Mouse (Mus musculus) intestine, embryonic 15.5 days (tissue): Measurements from ENCODE around the gene Mrpl34. TPM values are rescaled to one million over a fixed set of nuclear protein-coding genes. Genes with fewer than 3 reads are reported as not detected.

Source experiments
- ATAC-seq: fragments of 200-750 bp; cut with Nextera tagmentation; 2 replicates; pipeline ENCODE4 v1.8.0; 2017; ENCODE audit warnings: moderate TSS enrichment, moderate library complexity
- H3K27ac ChIP-seq: fragments of 300-500 bp; sonication (generic); 2 replicates; pipeline ENCODE4 v1.5.1; 2015; ENCODE audit warnings: mild to moderate bottlenecking, inconsistent platforms
- H3K27me3 ChIP-seq: fragments of 300-500 bp; sonication (generic); replicated peaks from 2 replicates; pipeline ENCODE4 v1.6.1; 2015; ENCODE audit warnings: inconsistent platforms
- H3K36me3 ChIP-seq: fragments of 300-500 bp; sonication (generic); 2 replicates; pipeline ENCODE4 v1.6.1; 2015; ENCODE audit warnings: inconsistent platforms
- H3K4me1 ChIP-seq: fragments of 300-500 bp; sonication (generic); replicated peaks from 2 replicates; pipeline ENCODE4 v1.6.1; 2015; ENCODE audit warnings: inconsistent platforms
- H3K4me2 ChIP-seq: fragments of 300-500 bp; sonication (generic); replicated peaks from 2 replicates; pipeline ENCODE4 v1.6.1; 2015; ENCODE audit warnings: mild to moderate bottlenecking, inconsistent platforms
- H3K4me3 ChIP-seq: fragments of 300-500 bp; sonication (generic); replicated peaks from 2 replicates; pipeline ENCODE4 v1.5.1; 2015; ENCODE audit warnings: inconsistent platforms
- H3K9ac ChIP-seq: fragments of 300-500 bp; sonication (generic); 2 replicates; pipeline ENCODE4 v1.6.1; 2015; ENCODE audit warnings: inconsistent platforms
- H3K9me3 ChIP-seq: fragments of 300-500 bp; sonication (generic); 2 replicates; pipeline ENCODE4 v1.6.1; 2016; ENCODE audit warnings: inconsistent platforms
- WGBS: fragments of 180-500 bp; shearing (Covaris S2); methylation state at CpG from one replicate; pipeline ENCODE4 v1.1.7; 2015; 5-methylcytosine and 5-hydroxymethylcytosine counted together
- polyA plus RNA-seq: library from polyadenylated mRNA; unstranded; fragments of >200 nt; fragmentation: Nextera tagmentation; extraction: Ambion mirVana; gene quantifications from 2 replicates; pipeline ENCODE4 v1.2.1, GENCODE M21; 2015

Mrpl34 gene
- polyA plus RNA-seq, 1 experiment from 2014 or later = 214 TPM

DNA sequence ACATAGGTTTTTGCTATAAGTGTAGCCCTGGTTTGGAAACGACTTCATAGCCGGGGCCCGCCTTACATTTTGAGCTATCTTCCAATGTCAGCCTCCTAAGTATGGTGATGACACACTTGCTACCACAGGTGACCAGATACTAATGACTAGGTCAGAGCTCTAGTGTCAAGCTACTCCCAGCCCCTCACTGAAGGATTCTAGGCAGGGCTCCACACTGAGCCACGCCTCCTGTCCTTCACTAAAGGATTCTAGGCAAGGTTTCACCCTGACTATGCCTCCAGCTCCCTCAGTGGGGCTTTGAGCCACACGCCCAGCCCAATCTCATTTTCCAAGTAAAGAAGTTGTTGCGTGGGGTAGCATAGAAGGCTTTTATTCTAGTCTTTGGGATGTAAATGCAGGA is 4.0 kb upstream of the Mrpl34 start:
- H3K4me3 ChIP-seq = no peak overlapping the region
- no peaks in the 10 kb centered on the region for H3K9me3 ChIP-seq
- WGBS = 93% methylated on average over 6 of the region's 6 CpGs
- H3K9ac ChIP-seq = no peak overlapping the region
- no peak for ATAC-seq
- no peak overlapping the region for H3K27ac ChIP-seq
- peaks cover 14% of the 10 kb centered on the region for H3K36me3 ChIP-seq
- H3K4me1 ChIP-seq = peaks cover 21% of the 10 kb centered on the region
- no peak overlapping the region for H3K4me2 ChIP-seq
- H3K27me3 ChIP-seq = no peaks in the 10 kb centered on the region

DNA sequence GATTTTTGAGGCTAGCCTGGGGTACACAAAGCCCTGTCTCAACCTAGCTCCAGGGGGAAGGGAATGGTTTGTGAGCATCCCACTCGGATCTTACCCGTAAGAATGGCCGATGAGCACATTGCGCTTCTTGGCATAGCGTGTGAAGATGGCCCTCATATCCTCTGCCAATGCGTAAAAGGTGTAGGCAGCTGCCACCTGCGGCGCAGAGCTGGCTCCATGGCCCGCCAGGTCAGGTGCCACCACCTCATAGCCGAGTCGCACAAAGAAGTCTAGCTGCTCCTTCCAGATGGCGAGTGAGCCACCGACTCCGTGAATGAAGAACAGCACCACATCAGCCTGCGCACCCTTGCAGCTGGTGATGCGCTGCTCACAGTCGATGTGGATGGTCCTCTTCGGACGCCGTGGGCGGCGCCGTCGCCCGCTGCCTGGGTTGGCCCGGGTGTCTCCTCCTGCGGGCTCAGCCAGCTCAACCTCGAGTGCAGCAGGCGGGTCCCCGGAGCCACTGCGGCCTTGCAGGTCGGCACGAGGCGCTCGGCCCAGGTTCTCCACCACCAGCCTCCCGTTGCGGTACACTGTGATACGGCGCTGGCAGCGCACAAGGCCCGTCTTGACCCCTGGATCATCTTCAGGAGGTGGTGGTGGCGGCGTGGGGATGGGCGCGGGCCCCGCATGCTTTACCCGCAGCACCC is 3.5 kb upstream of the Mrpl34 start:
- no peaks in the 10 kb centered on the region for H3K27me3 ChIP-seq
- peaks cover 24% of the 10 kb centered on the region for H3K4me1 ChIP-seq
- no peak overlapping the region for H3K4me3 ChIP-seq
- peaks cover 14% of the 10 kb centered on the region for H3K36me3 ChIP-seq
- 84% methylated on average over 47 of the region's 47 CpGs for WGBS
- no peaks in the 10 kb centered on the region for H3K9me3 ChIP-seq
- no peak overlapping the region for H3K27ac ChIP-seq
- no peak for ATAC-seq
- no peak overlapping the region for H3K4me2 ChIP-seq
- H3K9ac ChIP-seq = no peak overlapping the region

DNA sequence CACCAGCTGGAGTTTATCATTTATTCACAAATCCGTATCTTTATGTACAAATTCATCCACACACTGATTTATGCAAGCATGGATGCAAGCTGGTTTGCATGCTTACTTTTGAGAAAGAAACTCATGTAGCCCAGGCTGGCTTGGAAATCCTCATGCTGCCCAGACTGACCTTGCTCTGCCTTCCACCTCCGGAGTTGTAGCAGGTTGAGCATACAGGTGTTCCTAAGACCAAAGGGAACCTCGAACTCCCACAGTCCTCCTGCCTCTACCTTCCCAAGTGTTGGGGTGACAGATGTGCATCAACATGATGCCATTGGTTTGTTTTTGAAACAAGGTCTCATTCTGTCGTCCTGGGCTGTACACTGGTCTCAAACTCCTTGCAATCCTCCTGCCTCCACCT is 2.6 kb upstream of the Mrpl34 start:
- no peak for ATAC-seq
- peak overlapping the region; percentile 88 for H3K4me3 ChIP-seq
- no peak overlapping the region for H3K27ac ChIP-seq
- peaks cover 14% of the 10 kb centered on the region for H3K36me3 ChIP-seq
- H3K4me2 ChIP-seq = peak overlapping the region; percentile 86
- peaks cover 24% of the 10 kb centered on the region for H3K4me1 ChIP-seq
- 71% methylated on average over 4 of the region's 4 CpGs for WGBS
- H3K27me3 ChIP-seq = no peaks in the 10 kb centered on the region
- no peaks in the 10 kb centered on the region for H3K9me3 ChIP-seq
- H3K9ac ChIP-seq = peak overlapping the region; percentile 80; the same call in 1 of the 2 replicates

DNA sequence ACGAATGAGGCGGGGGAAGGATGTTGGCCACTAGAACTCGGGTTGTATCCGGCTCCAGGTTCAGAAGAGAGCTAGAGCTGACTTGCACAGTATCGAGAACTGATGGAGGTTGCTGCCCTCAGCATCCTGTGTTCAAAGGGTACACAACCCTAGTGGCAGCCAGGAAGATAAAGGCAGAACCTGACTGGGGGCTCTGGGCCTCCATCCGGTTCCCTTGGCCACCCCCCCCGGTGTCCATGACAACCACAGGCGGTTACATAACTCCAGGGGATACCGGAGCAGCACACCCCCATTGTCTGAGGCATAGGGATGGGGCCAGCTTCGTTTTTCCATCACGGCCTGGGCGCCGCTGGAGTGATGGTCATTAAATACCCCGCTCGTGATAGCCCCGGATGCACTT is 2.0 kb upstream of the Mrpl34 start:
- WGBS = 7% methylated on average over 16 of the region's 16 CpGs
- H3K9ac ChIP-seq = peak overlapping the region; percentile 80
- no peak overlapping the region for H3K27ac ChIP-seq
- ATAC-seq = no peak
- no peaks in the 10 kb centered on the region for H3K9me3 ChIP-seq
- H3K36me3 ChIP-seq = peaks cover 14% of the 10 kb centered on the region
- H3K4me2 ChIP-seq = peak overlapping the region; percentile 86
- H3K27me3 ChIP-seq = no peaks in the 10 kb centered on the region
- H3K4me1 ChIP-seq = peaks cover 24% of the 10 kb centered on the region
- H3K4me3 ChIP-seq = peak overlapping the region; percentile 88

DNA sequence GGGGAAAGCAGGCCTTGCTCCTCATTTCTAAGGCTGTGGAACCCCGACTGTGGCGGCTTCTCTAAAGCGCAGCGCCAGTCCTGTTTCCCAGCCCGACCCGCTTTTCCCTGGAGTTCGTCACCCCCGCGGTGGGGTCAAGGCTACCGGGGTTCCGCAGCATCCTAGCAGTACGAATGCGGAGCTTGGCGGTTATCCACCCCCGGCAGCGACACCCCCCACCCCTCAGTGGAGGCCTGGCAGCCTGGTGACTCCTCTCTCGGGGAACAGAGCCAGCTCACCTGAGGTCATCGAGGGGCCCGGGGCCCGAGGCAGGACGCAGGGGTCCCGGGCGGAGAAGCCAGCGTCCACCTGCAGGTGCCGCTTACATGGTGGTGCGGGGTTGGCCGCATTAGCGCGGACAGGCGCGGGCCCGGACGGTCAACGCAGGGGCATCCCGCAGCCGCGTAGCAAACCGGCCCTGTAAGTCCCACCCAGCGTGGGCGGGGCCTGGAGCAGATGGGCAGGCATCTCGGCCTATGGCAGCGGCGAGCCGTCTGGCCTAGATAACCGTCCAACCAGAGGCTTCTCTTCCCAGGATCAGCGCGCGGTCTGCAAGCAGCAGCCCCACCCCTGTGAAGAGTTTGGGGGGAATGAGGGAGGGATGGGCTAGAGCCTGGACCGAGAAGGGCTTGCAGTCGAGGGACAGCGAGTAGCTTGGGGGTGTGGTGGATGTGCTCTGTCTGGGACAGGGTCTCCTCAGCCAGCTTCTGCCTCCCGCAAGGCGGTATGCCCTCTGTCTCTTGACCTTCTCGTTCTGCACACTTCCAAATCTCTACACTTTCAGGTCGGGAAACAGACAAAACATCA is 1.3 kb upstream of the Mrpl34 start, which contains the start of gene Abhd8:
TSS of gene Abhd8 (minus strand) at position 468 of the 846 bp plus-strand sequence.
- Histone ChIP-seq H3K4me3 (peak within 1 kb of the TSS; percentile 88), H3K36me3 (peaks cover 9% of the 10 kb centered on the region), H3K27ac (peak within 1 kb of the TSS; percentile 90), H3K9me3 (no peaks in the 10 kb centered on the region), H3K9ac (peak within 1 kb of the TSS; percentile 80), H3K27me3 (no peaks in the 10 kb centered on the region), H3K4me1 (peaks cover 24% of the 10 kb centered on the region), H3K4me2 (peak within 1 kb of the TSS; percentile 86)
- under 1% methylated on average over 55 of the region's 55 CpGs for WGBS
- peak; percentile 80 for ATAC-seq

DNA sequence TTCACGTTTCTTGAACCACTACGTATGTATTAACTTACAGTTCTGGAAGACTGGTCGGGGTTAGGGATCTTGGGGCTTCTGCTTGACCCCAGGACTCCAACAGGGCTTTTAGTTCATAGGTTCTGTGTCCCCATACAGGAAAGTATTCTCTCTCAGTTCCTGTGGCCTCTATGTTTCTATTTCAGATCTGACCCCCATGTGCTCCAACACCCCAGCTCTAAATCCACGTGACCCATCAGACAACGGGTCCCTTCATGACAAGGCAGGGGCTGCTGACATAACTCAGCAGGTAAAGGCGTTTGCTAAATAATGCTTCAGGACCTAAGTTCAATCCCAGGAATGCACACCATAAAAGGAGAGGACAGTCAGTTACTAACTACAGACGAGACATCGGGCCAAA is 974 bp downstream of the Mrpl34 start:
- no peaks in the 10 kb centered on the region for H3K27me3 ChIP-seq
- ATAC-seq = no peak
- WGBS = 79% methylated on average over 8 of the region's 8 CpGs
- H3K9me3 ChIP-seq = no peaks in the 10 kb centered on the region
- peak overlapping the region; percentile 86 for H3K4me2 ChIP-seq
- H3K4me3 ChIP-seq = peak overlapping the region; percentile 64; the same call in 1 of the 2 replicates
- H3K4me1 ChIP-seq = peaks cover 34% of the 10 kb centered on the region
- peak overlapping the region; percentile 65; the same call in 1 of the 2 replicates for H3K9ac ChIP-seq
- peaks cover 7% of the 10 kb centered on the region for H3K36me3 ChIP-seq
- H3K27ac ChIP-seq = no peak overlapping the region

DNA sequence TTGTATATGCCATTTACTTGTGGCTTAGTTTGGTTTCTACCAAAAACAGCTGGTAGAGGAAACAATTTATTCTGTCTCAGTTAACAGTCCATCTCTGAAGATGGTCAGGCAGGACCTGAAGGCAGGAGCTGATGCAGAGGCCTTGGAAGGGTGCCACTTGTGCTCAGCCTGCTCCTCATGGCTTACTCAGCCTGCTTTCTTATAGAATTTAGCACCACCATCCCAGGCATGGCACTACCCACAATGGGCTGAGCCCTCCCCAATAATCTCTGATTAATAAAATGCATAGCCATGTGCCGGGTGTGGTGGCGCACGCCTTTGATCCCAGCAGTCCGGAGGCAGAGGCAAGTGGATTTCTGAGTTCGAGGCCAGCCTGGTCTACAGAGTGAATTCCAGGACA is 1.4 kb downstream of the Mrpl34 start:
- Histone ChIP-seq H3K9me3 (no peaks in the 10 kb centered on the region), H3K4me3 (no peak overlapping the region), H3K4me1 (peaks cover 35% of the 10 kb centered on the region), H3K4me2 (no peak overlapping the region), H3K27ac (no peak overlapping the region), H3K36me3 (peaks cover 5% of the 10 kb centered on the region; the same call in 1 of the 2 replicates), H3K27me3 (no peaks in the 10 kb centered on the region), H3K9ac (no peak overlapping the region)
- WGBS = 96% methylated on average over 5 of the region's 5 CpGs
- ATAC-seq = no peak

DNA sequence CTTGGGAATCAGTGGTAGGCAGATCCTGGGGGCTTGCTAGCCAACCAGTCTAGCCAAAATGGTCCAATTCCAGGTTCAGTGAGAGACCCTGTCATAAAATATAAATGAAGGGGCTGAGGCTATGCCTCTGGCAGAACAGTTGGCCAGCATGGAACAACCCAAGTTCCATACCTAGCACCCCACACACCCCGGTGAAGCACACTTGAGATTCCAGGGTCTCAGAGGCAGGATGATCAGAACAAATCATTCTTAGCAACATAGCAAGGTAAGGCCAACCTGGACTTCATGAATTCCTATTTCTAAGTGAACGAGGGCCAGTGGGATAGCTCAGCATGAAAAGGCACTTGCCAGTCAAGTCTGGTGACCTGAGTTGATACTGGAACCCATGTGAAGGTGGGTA is 2.4 kb downstream of the Mrpl34 start:
- WGBS = 88% methylated on average over 2 of the region's 2 CpGs
- peaks cover 35% of the 10 kb centered on the region for H3K4me1 ChIP-seq
- no peak overlapping the region for H3K27ac ChIP-seq
- H3K27me3 ChIP-seq = no peaks in the 10 kb centered on the region
- H3K4me2 ChIP-seq = no peak overlapping the region
- no peaks in the 10 kb centered on the region for H3K9me3 ChIP-seq
- no peak overlapping the region for H3K9ac ChIP-seq
- no peak for ATAC-seq
- no peak overlapping the region for H3K4me3 ChIP-seq
- 0 out of 2 replicates have a peak, but pooled peaks cover 12% of the 10 kb centered on the region for H3K36me3 ChIP-seq

DNA sequence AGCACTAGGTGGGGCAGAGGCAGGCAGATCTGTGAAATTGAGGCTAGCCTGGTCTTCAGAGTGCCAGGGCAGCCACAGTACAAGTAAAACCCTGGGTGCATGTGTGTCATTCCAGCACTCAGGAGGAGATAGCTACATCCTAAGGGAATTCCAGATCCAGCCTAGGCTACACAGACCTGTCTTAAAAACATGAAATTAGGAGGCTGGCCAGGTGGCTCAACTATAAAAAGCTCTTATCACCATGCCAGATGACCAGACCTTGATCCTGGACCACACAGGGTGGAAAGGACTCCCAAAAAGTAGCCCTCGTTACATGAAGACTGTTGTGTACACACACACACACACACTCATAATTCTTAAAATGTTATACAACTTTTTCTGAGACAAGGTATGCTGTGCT is 3.2 kb downstream of the Mrpl34 start:
- no peak overlapping the region for H3K4me3 ChIP-seq
- ATAC-seq = no peak
- H3K27me3 ChIP-seq = no peaks in the 10 kb centered on the region
- peaks cover 27% of the 10 kb centered on the region for H3K4me1 ChIP-seq
- H3K4me2 ChIP-seq = no peak overlapping the region
- no peak overlapping the region for H3K9ac ChIP-seq
- H3K9me3 ChIP-seq = no peaks in the 10 kb centered on the region
- WGBS = 84% methylated on average over 1 of the region's 1 CpGs
- no peak overlapping the region for H3K27ac ChIP-seq
- H3K36me3 ChIP-seq = 0 out of 2 replicates have a peak, but pooled peaks cover 16% of the 10 kb centered on the region

DNA sequence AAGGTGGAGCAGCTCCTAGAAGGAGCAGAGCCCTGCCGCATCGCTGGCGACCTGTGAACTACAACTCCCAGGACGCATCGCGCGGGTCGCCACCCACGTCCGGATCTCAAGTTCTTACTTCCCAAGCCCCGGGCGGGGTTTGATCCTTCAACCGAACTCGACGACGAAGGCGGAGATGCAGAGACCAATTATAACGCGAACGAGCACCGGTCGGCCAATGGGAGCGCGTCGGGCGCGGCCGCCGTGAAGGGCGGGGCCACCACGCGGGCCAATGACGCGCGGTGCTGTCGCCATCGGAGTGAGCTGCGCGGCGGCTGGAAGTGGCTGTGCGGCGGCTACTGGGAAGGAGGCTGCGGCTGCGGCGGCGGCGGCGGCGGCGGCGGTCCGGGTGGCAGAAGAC is 4.2 kb downstream of the Mrpl34 start, which contains the start of gene Dda1:
TSS of gene Dda1 (plus strand) at position 284 of the 400 bp plus-strand sequence.
- Histone ChIP-seq H3K9me3 (no peaks in the 10 kb centered on the region), H3K4me3 (peak within 1 kb of the TSS; percentile 69), H3K27me3 (no peaks in the 10 kb centered on the region), H3K9ac (peak within 1 kb of the TSS; percentile 65), H3K4me1 (peaks cover 23% of the 10 kb centered on the region), H3K27ac (no peak within 1 kb of the TSS), H3K4me2 (peak within 1 kb of the TSS; percentile 80), H3K36me3 (peaks cover 22% of the 10 kb centered on the region)
- WGBS = under 1% methylated on average over 42 of the region's 52 CpGs
- peak; percentile 90 for ATAC-seq

DNA sequence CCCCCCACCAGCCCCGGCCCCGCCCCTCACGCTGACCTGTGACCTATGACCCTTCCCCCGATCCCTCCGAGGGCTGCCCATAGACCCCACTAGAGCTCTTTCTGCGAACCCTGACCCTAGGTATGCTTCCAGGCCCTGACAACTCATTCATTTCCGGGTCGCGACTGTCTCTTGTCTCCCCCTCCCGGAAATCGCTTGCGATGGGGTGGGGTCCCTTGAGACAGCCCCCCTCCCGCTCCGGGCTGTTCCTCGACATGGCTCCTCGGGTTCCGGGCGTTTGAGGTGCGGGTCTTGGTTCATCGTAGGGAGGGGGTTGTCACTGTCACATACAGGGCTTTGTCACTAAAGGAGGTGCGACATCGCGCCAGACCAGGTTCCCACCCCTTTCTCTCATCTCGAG is 4.7 kb downstream of the Mrpl34 start:
- Histone ChIP-seq H3K9ac (peak overlapping the region; percentile 65), H3K36me3 (peaks cover 27% of the 10 kb centered on the region), H3K27ac (no peak overlapping the region), H3K9me3 (no peaks in the 10 kb centered on the region), H3K4me2 (peak overlapping the region; percentile 80), H3K27me3 (no peaks in the 10 kb centered on the region), H3K4me3 (peak overlapping the region; percentile 69), H3K4me1 (peaks cover 20% of the 10 kb centered on the region)
- ATAC-seq = peak; percentile 20
- under 1% methylated on average over 23 of the region's 24 CpGs for WGBS

DNA sequence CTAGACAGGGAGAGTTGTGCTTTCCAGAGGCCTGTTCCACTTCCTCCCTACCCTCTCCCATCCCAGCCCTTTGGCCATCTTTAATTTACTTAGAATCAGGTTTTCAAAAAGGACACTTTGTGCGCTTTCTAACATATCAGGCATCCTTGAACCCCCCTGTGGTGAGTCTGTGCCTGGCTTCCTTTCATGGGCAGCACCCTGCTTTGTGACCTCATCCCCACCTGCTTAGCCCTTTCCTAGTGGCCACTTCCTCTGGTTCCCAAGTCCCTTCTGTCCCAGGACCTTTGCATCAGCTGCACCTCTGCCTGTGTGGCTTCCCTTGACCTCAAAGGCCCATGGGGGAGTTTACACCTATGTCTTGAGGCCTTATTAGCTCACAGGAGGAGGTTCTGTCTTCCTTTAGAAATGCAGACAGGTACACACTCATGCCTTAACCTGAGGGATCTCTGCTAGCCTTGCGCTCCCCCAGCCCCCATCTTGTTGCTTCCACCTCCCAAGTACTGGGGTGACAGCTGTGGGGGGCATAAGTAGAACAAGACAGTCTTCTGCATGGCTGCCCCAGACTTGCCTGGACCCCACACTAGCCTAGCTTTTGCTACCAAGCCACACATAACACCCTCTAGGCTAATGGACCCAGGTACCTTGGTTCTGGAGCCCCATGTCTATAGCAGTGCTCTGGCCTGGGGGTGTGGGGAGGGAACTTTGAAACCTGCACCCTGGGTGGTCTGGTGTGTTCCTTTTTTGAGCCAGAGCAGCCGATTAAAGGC is 5.6 kb downstream of the Mrpl34 start:
- Histone ChIP-seq H3K9me3 (no peaks in the 10 kb centered on the region), H3K9ac (peak overlapping the region; percentile 65), H3K27me3 (no peaks in the 10 kb centered on the region), H3K4me3 (peak overlapping the region; percentile 69), H3K4me2 (peak overlapping the region; percentile 80), H3K36me3 (peaks cover 36% of the 10 kb centered on the region), H3K4me1 (peaks cover 19% of the 10 kb centered on the region), H3K27ac (no peak overlapping the region)
- no peak for ATAC-seq
- WGBS = 90% methylated on average over 3 of the region's 3 CpGs
